Mouse (Mus musculus) CD4-positive, CD25-positive, alpha-beta regulatory T cell, adult 2 months (primary cell): ENCODE data around the gene Apod.

Experiments
- DNase-seq: peaks from one replicate; pipeline ENCODE4 v3.0.0-alpha.2; 2012; ENCODE audit warnings: low read depth, low spot score

The Apod gene

DNA sequence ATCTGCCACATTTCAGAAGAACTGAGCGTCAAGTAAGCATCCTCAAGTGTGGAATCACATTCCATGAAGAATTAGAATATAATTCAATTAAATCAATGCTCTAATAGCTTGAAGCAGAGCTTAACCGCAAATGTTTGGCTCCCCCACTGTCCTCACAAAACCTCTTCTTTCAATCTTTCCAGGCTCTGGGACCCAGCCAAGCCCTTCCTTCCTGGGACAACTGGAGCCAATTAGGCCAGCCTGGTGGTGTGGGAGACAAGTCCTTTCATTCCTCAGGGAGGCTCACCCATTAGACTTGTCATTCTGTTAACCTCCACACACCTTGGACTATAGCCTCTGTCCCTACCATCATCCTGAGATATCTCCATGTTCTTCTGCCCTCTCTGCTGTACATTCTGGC is 32.6 kb downstream of the Apod start:
- DNase-seq: no peak

- no peak for DNase-seq
These were observed 34.4 kb downstream of the Apod start for GRCm38 (mm10) chr16:31280176-31280575.

GRCm38 (mm10) chr16:31278581-31278980 is 36.0 kb downstream of the Apod start:
- no peak for DNase-seq

DNA sequence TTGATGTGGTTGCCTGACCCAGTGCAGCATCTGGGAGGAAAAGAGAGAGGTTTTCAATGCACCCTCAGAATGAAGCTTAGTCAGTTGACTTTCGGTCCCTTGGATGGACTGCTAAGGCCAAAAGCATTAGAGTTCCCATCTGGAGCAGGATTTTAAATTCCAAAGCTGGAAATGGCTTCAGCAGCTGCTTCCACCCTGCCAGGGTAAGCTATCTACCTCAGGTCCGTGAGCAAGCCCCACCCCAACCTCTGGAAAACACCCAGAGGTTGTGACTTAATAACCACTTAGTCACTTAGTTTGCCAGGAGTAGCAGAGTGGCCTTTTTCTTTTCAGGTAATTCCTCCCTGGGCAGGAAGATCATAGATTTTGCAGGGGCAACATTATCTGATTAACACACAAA is 36.5 kb downstream of the Apod start:
- no peak for DNase-seq

- DNase-seq: no peak
These were observed 37.6 kb downstream of the Apod start for GRCm38 (mm10) chr16:31276962-31277361.

- no peak for DNase-seq
These were observed 38.1 kb downstream of the Apod start for GRCm38 (mm10) chr16:31276539-31276938.

DNA sequence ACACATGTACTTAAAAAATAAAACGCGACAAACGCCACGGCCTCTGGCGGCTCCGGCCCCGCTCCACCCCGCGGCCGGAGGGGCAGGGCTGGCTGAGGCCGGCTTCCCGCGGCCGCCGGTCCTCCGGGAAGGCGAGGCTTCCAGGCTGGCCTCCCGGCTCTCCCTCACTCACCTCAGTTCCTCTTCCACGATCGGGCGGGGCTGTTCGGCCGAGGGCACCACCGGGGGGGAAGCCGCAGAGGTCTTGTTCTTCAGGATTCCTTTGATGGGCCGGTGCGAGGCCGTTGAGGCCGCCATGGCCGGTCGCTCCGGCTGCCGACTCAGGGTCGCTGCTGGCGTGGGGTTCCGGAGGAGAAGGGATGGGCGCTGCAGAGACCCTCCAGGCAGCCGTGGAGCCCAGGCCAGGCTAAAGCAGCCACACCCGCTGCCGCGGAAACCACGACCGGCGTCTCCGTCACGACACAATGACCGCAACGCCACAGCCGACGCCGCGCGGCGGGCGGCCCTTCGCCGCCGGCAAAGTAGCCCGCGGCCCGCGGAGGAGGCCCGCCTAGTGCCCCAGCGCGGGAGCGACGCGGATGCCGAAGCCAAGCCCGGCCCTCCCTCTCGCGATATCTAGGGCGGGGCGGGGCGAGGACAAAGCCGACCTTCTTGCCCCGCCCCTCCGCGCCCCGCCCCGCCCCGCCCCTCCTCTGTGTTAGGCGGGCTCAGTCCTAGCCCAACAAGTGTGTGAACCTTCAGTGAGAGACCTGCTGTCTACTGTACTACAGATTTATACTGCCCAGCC is 39.7 kb downstream of the Apod start, which contains the start of gene Ppp1r2:
TSS of gene Ppp1r2 (minus strand) at position 604 of the 787 bp plus-strand sequence.
- DNase-seq: peak; percentile 96

GRCm38 (mm10) chr16:31274084-31274483 is 40.5 kb downstream of the Apod start:
- peak; percentile 12 for DNase-seq

DNA sequence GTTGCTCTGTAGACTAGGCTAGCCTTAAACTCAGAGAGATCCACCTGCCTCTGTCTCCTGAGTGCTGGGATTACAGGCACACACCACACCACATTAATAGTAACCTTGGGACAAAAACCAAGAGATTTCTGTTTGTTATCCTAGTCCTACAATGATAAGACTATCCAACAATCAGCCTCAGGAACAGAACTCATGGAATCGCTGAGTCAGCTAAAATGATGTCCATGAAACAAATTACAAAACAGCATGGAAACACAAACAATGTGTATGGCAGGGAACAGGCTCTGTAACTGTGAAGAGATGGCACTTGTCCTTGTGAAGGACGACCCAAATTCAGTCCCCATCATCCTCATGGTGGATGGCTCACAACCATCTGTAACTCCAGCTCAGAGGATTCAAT is 47.9 kb downstream of the Apod start:
- DNase-seq: no peak

DNA sequence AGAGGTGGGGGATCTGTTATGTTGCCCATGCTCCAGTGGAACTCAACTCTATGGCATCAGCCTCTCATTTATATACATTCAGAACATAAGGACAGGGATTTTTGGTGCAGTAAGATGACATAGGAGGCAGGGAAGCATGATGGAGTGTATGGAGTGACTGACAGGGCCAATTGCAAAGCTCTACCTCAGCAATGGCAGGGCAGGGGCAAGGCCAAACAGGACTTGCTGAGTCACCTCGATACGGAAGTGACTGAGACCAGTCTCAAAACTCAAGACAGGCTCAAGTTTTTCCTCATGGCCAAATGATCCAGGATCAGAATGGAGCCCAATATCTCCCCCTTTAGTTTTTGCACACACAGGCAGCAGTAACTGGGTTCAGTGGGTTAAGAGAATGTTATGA is 58.5 kb downstream of the Apod start:
- DNase-seq: no peak

DNA sequence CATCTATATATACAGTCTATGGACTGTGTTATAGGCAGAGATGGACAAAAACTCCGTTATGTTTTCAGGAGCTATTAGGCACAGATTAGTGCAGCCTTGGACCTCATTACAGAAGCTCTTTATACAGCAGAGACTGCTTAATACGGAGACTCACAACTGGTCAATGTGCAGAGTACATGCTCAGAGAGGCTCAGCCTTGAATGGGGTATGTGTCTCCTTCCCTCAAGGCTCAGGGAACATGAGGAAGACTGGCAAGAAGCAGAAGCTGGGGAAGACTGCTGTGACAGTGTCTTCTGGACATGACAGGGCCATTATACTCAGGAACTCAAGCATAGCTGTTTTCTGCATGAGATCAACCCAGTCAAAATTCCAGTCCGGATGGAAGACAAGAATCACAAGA is 58.9 kb downstream of the Apod start:
- DNase-seq: no peak

- no peak for DNase-seq
These were observed 65.2 kb downstream of the Apod start for GRCm38 (mm10) chr16:31249401-31249800.

- DNase-seq: no peak
These were observed 65.9 kb downstream of the Apod start for GRCm38 (mm10) chr16:31248717-31249116.

DNA sequence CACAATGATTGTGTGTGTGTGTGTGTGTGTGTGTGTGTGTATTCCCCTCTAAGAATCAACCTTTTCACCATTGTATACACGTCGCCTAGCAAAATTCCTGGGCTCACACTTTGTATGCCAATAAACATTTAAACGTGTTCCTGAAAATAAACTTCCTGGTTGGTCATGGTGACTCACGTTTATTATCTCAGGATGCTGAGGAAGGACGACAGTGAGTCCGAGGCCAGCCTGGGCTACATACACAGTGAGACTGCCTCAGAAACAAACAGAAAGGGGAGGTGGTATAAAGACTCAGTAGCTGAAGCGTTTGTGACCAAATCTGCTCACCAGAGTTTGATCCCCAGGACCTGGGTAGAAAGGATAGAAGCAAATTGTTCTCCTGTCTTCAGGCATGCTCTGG is 67.2 kb downstream of the Apod start:
- no peak for DNase-seq
